Mouse (Mus musculus): ENCODE results near the gene Wdr11. TPM values are rescaled to one million over a fixed set of nuclear protein-coding genes. Genes with fewer than 3 reads are reported as not detected.

The Wdr11 gene
- total and polyA plus RNA-seq, 3 experiments = 15.9 to 39.4 TPM; not detected in 1

DNA sequence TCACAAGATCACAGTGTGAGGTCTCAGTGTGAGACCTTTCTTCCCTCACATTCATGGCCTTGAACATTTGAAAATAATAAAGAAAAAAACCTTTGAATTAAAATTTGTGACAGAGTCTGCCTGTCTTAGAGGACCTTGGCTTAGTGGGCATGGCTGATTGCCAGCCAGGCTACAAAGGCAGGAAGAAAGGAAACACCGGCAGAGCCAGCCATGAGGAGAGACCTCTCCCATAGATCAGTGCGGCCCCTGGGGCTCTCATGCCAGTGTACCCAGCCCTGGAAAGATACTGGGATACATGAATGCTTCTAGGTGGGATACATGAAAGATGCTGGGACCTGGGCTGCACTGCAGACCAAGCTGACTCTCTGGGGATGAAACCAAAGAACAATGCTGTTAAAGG is 74.9 kb downstream of the Wdr11 start:
- DNase-seq (ENCODE audit: low read depth, low spot score) = no peak
- Histone ChIP-seq H3K4me3 (ENCODE audit: control insufficient read depth in 1 of 2, insufficient read depth in 1 of 2, low read depth in 2 of 2, low read length in 2 of 2) (no peak overlapping the region), H3K4me1 (ENCODE audit: control insufficient read depth in 1 of 2, insufficient read depth in 2 of 2, low read length in 2 of 2) (no peaks in the 10 kb centered on the region), H3K27ac (ENCODE audit: control insufficient read depth, low read depth, low read length) (no peak overlapping the region), H3K27me3 (ENCODE audit: control insufficient read depth in 1 of 2, insufficient read depth in 2 of 2, low read length in 2 of 2) (no peaks in the 10 kb centered on the region), H3K79me2 (ENCODE audit: control insufficient read depth, insufficient read depth, low read length, poor library complexity) (no peaks in the 10 kb centered on the region), H3K9ac (ENCODE audit: control insufficient read depth, low read depth, low read length, poor library complexity, severe bottlenecking) (no peak overlapping the region), H3K36me3 (ENCODE audit: control insufficient read depth in 1 of 2, insufficient read depth in 2 of 2, low read length in 2 of 2) (no peaks in the 10 kb centered on the region), H3K9me3 (replicated peaks; ENCODE audit: insufficient read depth, low read length) (no peaks in the 10 kb centered on the region)
- TF ChIP-seq NRF1 (IDR thresholded peaks at IDR 0.05; ENCODE audit: insufficient read depth, low read depth, low read length, poor library complexity, severe bottlenecking) = no peak
- TF ChIP-seq CHD1 (IDR thresholded peaks at IDR 0.05; ENCODE audit: low read depth, low read length) = no peak
- no peak for TF ChIP-seq MYB (IDR thresholded peaks at IDR 0.05; ENCODE audit: low read depth, low read length)
- TF ChIP-seq BHLHE40 (IDR thresholded peaks at IDR 0.05; ENCODE audit: borderline replicate concordance, low read depth, low read length) = no peak
- TF ChIP-seq MEF2A (IDR thresholded peaks at IDR 0.05; ENCODE audit: extremely low read depth, insufficient replicate concordance, low read depth, low read length, poor library complexity, severe bottlenecking) = no peak
- TF ChIP-seq USF1 (IDR thresholded peaks at IDR 0.05; ENCODE audit: low read depth, low read length) = no peak
- TF ChIP-seq POLR2AphosphoS5 (IDR thresholded peaks at IDR 0.05; ENCODE audit: borderline replicate concordance, low read depth, low read length) = no peak
- no peak for TF ChIP-seq ZMIZ1 (IDR thresholded peaks at IDR 0.05; ENCODE audit: low read depth, low read length)
- no peak for TF ChIP-seq GABPA (IDR thresholded peaks at IDR 0.05; ENCODE audit: low read depth, low read length)
- TF ChIP-seq NELFE (IDR thresholded peaks at IDR 0.05; ENCODE audit: low read depth, low read length) = no peak
- no peak for TF ChIP-seq RAD21 (IDR thresholded peaks at IDR 0.05; ENCODE audit: low read depth, low read length)
- TF ChIP-seq ZNF384 (IDR thresholded peaks at IDR 0.05; ENCODE audit: low read depth, low read length) = no peak
- TF ChIP-seq USF2 (IDR thresholded peaks at IDR 0.05; ENCODE audit: borderline replicate concordance in 1 of 2, insufficient read depth in 1 of 2, low read depth in 1 of 2, low read length in 2 of 2) = no peak
- TF ChIP-seq CTCF (IDR thresholded peaks at IDR 0.05 in 2 of 3, conservative IDR thresholded peaks at IDR 0.05 in 1 of 3; ENCODE audit: control insufficient read depth in 1 of 3, insufficient read depth in 1 of 3, low read depth in 2 of 3, low read length in 3 of 3, poor library complexity in 1 of 3, severe bottlenecking in 1 of 3) = no peak
- no peak for TF ChIP-seq GATA1 (IDR thresholded peaks at IDR 0.05; ENCODE audit: low read depth, low read length)
- no peak for TF ChIP-seq SIN3A (IDR thresholded peaks at IDR 0.05; ENCODE audit: low read length)
- TF ChIP-seq POLR2A (IDR thresholded peaks at IDR 0.05; ENCODE audit: control insufficient read depth in 1 of 2, insufficient read depth in 1 of 2, low read depth in 1 of 2, low read length in 2 of 2, poor library complexity in 1 of 2) = no peak

DNA sequence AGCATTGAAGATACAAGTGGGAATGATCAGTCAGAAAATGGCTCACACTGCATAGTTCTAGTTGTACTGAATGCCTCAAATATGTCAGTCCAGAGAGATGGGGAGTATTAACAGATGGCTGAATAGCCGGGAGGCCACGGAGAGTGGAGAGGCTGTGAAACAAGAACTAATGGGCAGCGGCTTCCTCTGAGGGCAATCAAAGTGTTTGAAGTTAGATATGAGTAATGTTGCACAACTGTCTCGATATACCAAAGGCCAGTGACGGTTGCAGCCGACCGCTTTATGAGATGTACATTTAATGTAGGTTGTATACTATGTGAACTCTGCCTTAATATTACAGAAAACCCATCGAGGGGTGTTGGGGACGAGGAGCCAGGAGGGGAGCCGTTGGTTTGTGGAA is 78.6 kb downstream of the Wdr11 start:
- no peak for TF ChIP-seq CTCF (IDR thresholded peaks at IDR 0.05 in 2 of 3, conservative IDR thresholded peaks at IDR 0.05 in 1 of 3; ENCODE audit: control insufficient read depth in 1 of 3, insufficient read depth in 1 of 3, low read depth in 2 of 3, low read length in 3 of 3, poor library complexity in 1 of 3, severe bottlenecking in 1 of 3)
- TF ChIP-seq EP300 (IDR thresholded peaks at IDR 0.05; ENCODE audit: low read depth in 1 of 2, low read length in 2 of 2) = no peak
- TF ChIP-seq RCOR1 (IDR thresholded peaks at IDR 0.05; ENCODE audit: low read depth, low read length) = no peak
- no peak for TF ChIP-seq RAD21 (IDR thresholded peaks at IDR 0.05; ENCODE audit: low read depth, low read length)
- no peak for TF ChIP-seq MYB (IDR thresholded peaks at IDR 0.05; ENCODE audit: low read depth, low read length)
- no peak for TF ChIP-seq USF2 (IDR thresholded peaks at IDR 0.05; ENCODE audit: borderline replicate concordance in 1 of 2, insufficient read depth in 1 of 2, low read depth in 1 of 2, low read length in 2 of 2)
- no peak for TF ChIP-seq KAT2A (conservative IDR thresholded peaks at IDR 0.05; ENCODE audit: low read depth, low read length)
- TF ChIP-seq ELF1 (IDR thresholded peaks at IDR 0.05; ENCODE audit: low read depth, low read length) = no peak
- TF ChIP-seq MAZ (IDR thresholded peaks at IDR 0.05; ENCODE audit: low read depth, low read length) = no peak
- no peak for TF ChIP-seq TAL1 (IDR thresholded peaks at IDR 0.05; ENCODE audit: low read length)
- TF ChIP-seq SIN3A (IDR thresholded peaks at IDR 0.05; ENCODE audit: low read length) = no peak
- H3K4me3 ChIP-seq (ENCODE audit: control insufficient read depth in 1 of 2, insufficient read depth in 1 of 2, low read depth in 2 of 2, low read length in 2 of 2) = no peak overlapping the region
- H3K4me1 ChIP-seq (ENCODE audit: control insufficient read depth in 1 of 2, insufficient read depth in 2 of 2, low read length in 2 of 2) = no peaks in the 10 kb centered on the region
- no peak overlapping the region for H3K9ac ChIP-seq (ENCODE audit: control insufficient read depth, low read depth, low read length, poor library complexity, severe bottlenecking)
- no peak overlapping the region for H3K27ac ChIP-seq (ENCODE audit: control insufficient read depth, low read depth, low read length)
- no peaks in the 10 kb centered on the region for H3K9me3 ChIP-seq (replicated peaks; ENCODE audit: insufficient read depth, low read length)
- H3K27me3 ChIP-seq (ENCODE audit: control insufficient read depth in 1 of 2, insufficient read depth in 2 of 2, low read length in 2 of 2) = no peaks in the 10 kb centered on the region
- DNase-seq (ENCODE audit: low read depth, low spot score) = no peak
- H3K79me2 ChIP-seq (ENCODE audit: control insufficient read depth, insufficient read depth, low read length, poor library complexity) = no peaks in the 10 kb centered on the region
- H3K36me3 ChIP-seq (ENCODE audit: control insufficient read depth in 1 of 2, insufficient read depth in 2 of 2, low read length in 2 of 2) = no peaks in the 10 kb centered on the region
